Mouse (Mus musculus) heart, embryonic 12.5 days (tissue): ENCODE results near the gene Zbtb46. TPM values are rescaled to one million over a fixed set of nuclear protein-coding genes. Genes with fewer than 3 reads are reported as not detected.

Experiments
- ATAC-seq: fragments of 200-750 bp; cut with Nextera tagmentation; 2 replicates; pipeline ENCODE4 v1.8.0; 2017; ENCODE audit warnings: moderate TSS enrichment, moderate library complexity; ENCODE audit not compliant: insufficient number of reproducible peaks, low FRiP score
- H3K27ac ChIP-seq: fragments of 300-500 bp; sonication (generic); 2 replicates; pipeline ENCODE4 v1.5.1; 2016; ENCODE audit warnings: mild to moderate bottlenecking, moderate library complexity; ENCODE audit not compliant: poor library complexity, severe bottlenecking
- H3K27me3 ChIP-seq: fragments of 300-500 bp; sonication (generic); replicated peaks from 2 replicates; pipeline ENCODE4 v1.6.1; 2016; ENCODE audit warnings: mild to moderate bottlenecking, moderate library complexity
- H3K36me3 ChIP-seq: fragments of 300-500 bp; sonication (generic); 2 replicates; pipeline ENCODE4 v1.6.1; 2016; ENCODE audit warnings: mild to moderate bottlenecking, moderate library complexity
- H3K4me1 ChIP-seq: fragments of 300-500 bp; sonication (generic); replicated peaks from 2 replicates; pipeline ENCODE4 v1.6.1; 2016; ENCODE audit warnings: mild to moderate bottlenecking
- H3K4me2 ChIP-seq: fragments of 300-500 bp; sonication (generic); 2 replicates; pipeline ENCODE4 v1.6.1; 2016; ENCODE audit warnings: mild to moderate bottlenecking, moderate library complexity
- H3K4me3 ChIP-seq: fragments of 300-500 bp; sonication (generic); 2 replicates; pipeline ENCODE4 v1.5.1; 2016; ENCODE audit warnings: mild to moderate bottlenecking
- H3K9ac ChIP-seq: fragments of 300-500 bp; sonication (generic); 2 replicates; pipeline ENCODE4 v1.6.1; 2016; ENCODE audit warnings: mild to moderate bottlenecking, moderate library complexity
- H3K9me3 ChIP-seq: fragments of 300-500 bp; sonication (generic); replicated peaks from 2 replicates; pipeline ENCODE4 v1.6.1; 2016; ENCODE audit warnings: mild to moderate bottlenecking, moderate library complexity
- WGBS: fragments of 180-500 bp; shearing (Covaris S2); methylation state at CpG from one replicate; pipeline ENCODE4 v1.1.7; 2016; 5-methylcytosine and 5-hydroxymethylcytosine counted together
- polyA plus RNA-seq: library from polyadenylated mRNA; unstranded; fragments of >200 nt; fragmentation: Nextera tagmentation; extraction: Ambion mirVana; gene quantifications from 2 replicates; pipeline ENCODE4 v1.2.1, GENCODE M21; 2016

Gene Zbtb46
- polyA plus RNA-seq, 1 experiment from 2014 or later: 13.5 TPM

DNA sequence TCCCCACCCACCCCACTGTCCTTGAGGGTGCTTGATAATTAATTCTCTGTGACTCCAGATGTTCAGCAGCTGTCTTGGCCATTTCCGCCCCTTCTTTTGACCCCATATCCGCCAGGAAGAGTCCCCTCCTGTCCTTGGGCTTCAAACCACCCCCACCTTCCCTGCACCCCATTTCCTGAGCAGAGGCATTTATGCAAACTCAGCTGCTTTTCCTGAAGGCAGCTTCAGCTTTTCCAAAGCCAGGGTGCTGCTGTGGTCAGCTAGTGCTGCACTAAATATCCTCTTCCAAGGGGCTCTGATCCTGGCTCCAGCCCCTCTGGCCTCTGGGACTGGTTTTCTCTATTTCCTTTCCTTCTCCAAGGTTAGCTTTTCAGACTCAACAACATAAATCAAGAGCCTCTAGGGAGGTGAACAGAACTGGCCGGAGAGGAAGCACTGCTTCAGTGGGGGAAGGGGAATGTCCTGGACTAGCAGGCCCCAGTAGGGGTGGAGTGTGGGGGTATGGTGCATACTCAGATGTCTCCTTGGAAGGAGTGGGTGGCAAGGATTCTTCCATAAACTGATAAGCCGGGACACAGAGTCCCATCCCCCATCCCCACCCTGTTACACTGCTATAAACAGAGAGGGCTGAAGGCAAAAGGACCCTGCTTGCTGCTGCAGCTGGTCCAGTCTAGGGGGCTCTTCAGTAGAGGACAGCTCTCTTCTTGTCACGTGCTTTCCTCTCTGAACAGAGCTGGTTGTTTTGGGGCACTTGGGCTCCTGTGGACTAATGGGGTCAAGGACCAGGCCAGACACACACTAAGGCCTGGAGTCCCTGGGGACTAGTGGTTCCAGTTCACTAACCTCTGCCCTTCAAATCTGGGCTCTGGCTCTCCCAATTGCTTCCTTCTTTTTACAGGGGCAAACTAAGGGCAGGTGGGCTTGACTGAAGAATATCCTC is 28.4 kb upstream of the Zbtb46 start:
- H3K4me1 ChIP-seq: peaks cover 22% of the 10 kb centered on the region
- peak; percentile 68; the same call in 1 of the 2 replicates for ATAC-seq
- H3K27me3 ChIP-seq: no peaks in the 10 kb centered on the region
- no peaks in the 10 kb centered on the region for H3K9me3 ChIP-seq
- H3K4me3 ChIP-seq: no peak overlapping the region
- H3K9ac ChIP-seq: peak overlapping the region; percentile 34; the same call in 1 of the 2 replicates
- 15% methylated on average over 5 of the region's 5 CpGs for WGBS
- peak overlapping the region; percentile 70 for H3K27ac ChIP-seq
- no peak overlapping the region for H3K4me2 ChIP-seq
- H3K36me3 ChIP-seq: no peaks in the 10 kb centered on the region

DNA sequence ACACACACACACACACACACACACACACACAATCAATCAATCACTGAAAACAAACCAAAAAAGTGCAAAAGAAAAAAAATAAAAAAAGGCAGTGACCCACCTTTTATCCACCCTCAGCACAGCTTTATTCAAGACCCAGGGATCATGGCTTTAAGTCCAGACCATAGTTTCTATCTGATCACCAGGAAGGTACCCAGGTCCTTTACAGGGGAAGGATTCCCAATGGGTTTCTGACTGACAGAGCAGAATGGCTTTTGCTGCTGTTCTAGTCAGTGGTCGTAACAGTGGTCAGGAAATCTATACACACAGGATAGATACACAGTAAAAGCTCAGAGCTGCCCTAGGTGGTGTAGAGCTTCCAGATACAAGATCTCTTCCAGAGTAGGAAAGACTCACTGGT is 26.5 kb upstream of the Zbtb46 start:
- WGBS: 27% methylated on average over 1 of the region's 1 CpGs
- H3K27ac ChIP-seq: no peak overlapping the region

DNA sequence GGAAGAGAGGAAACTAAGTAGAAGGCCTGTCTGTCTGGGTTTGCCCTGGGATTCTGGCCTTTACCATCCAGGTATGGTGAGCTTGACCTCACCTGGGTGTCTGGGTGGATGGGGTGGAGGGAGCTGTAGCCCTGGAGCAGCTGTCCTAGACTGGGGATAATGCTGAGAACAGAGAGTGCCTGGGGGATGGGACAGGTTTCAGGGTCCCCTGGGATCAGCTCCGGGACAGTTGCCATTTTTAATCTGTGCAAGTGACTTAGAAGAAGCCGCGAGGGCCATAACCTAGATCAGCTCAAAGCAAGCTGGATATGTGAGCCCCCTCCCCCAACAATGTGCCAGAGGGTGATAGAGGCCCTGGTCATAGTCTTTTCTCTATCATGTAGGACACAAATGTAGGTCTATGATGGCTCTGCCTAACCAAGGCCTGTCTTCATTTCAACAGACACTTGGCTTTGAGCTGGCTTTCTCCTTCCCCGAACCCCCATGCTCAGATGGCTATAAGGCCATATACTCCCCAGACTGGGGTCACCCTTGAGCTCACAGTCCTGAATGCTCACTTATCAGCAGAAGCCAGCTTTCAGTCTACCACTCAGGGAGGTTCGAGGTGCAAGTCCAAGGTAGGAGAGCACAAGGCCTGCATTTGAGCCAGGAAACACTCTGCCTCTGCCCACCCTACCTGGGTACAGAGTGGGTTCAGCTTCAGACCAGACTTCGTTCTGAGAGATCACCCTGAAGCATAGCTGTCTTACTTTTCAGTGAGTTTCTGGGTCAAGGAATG is 25.4 kb upstream of the Zbtb46 start:
- ATAC-seq: no peak

More for the DNA sequence above, 26.5 kb upstream of the Zbtb46 start:
- Histone ChIP-seq H3K9me3 (no peaks in the 10 kb centered on the region), H3K4me3 (no peak overlapping the region), H3K4me1 (peaks cover 22% of the 10 kb centered on the region), H3K27me3 (no peaks in the 10 kb centered on the region), H3K36me3 (no peaks in the 10 kb centered on the region), H3K9ac (no peak overlapping the region), H3K4me2 (no peak overlapping the region)
- no peak for ATAC-seq

DNA sequence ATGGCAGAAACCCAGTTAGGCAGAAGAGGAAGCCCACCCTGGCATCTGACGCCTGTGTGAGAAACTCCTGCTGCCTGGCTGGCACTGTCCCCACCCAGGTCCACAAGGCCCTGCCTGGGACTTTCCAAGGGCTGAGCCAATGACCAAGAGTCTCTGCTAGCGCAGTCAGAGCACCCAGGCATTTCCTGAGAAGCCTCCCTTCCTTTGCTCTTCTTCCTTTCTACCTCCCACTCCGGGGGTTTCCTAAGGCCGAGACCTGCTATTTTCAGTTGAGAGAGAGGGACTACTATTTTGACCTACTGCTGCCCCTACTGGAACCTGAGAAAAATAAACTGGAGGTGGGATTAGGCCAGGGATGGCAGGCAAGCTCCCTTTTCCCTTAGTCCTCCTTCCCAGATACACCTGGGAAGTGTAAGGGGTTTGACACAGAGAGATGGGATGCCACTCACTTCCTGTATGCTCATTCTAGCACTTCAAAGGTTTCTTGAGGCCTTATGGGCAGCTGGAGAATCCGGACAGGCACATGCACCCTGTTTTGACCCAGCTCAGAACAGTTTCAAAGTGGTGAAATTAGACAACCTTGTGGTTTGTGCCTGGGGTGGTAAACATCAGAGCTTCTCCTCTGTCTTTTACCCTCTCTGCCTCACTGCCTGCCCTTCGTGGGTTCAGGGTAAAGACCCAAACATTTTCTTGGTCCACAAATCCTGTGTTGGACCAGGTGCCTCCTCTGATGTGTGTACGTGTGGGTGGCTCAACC is 24.5 kb upstream of the Zbtb46 start:
- no peaks in the 10 kb centered on the region for H3K9me3 ChIP-seq
- WGBS: 31% methylated on average over 7 of the region's 7 CpGs
- H3K9ac ChIP-seq: peak overlapping the region; percentile 51; the same call in 1 of the 2 replicates
- peak overlapping the region; percentile 35; the same call in 1 of the 2 replicates for H3K27ac ChIP-seq
- no peaks in the 10 kb centered on the region for H3K36me3 ChIP-seq
- H3K4me1 ChIP-seq: peaks cover 22% of the 10 kb centered on the region
- H3K4me2 ChIP-seq: peak overlapping the region; percentile 48
- ATAC-seq: peak; percentile 60
- 0 out of 2 replicates have a peak overlapping the region, but pooled peaks have one; percentile 1 for H3K4me3 ChIP-seq
- no peaks in the 10 kb centered on the region for H3K27me3 ChIP-seq

More for the DNA sequence above, 25.4 kb upstream of the Zbtb46 start:
- Histone ChIP-seq H3K4me1 (peaks cover 22% of the 10 kb centered on the region), H3K27me3 (no peaks in the 10 kb centered on the region), H3K9ac (no peak overlapping the region), H3K9me3 (no peaks in the 10 kb centered on the region), H3K4me3 (no peak overlapping the region), H3K36me3 (no peaks in the 10 kb centered on the region), H3K27ac (no peak overlapping the region), H3K4me2 (no peak overlapping the region)
- 63% methylated on average over 6 of the region's 6 CpGs for WGBS

DNA sequence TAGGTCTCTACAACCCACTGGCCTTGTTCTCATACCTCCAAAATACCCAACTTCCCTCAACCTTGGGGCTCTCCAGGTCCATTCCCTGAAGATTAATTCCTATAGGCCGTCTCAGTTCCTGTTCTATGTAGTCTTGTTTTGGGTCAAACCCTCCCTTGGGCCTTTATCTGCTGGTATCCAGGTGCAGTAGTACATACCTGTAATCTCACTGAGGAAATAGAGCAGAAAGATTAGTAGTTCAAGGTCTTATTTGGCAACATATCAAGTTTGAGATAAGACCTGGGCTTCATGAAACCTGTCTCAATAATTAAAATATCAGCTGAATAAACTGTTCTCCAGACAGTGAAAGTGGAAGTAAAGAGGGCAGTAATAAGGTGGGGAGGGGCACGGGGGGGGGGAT is 23.9 kb upstream of the Zbtb46 start:
- H3K4me2 ChIP-seq: peak overlapping the region; percentile 48; the same call in 1 of the 2 replicates
- no peaks in the 10 kb centered on the region for H3K27me3 ChIP-seq
- H3K36me3 ChIP-seq: no peaks in the 10 kb centered on the region
- ATAC-seq: no peak
- H3K4me1 ChIP-seq: peaks cover 21% of the 10 kb centered on the region
- H3K27ac ChIP-seq: peak overlapping the region; percentile 35; the same call in 1 of the 2 replicates
- H3K9me3 ChIP-seq: no peaks in the 10 kb centered on the region
- WGBS: 50% methylated on average over 2 of the region's 2 CpGs
- H3K4me3 ChIP-seq: 0 out of 2 replicates have a peak overlapping the region, but pooled peaks have one; percentile 1
- peak overlapping the region; percentile 51; the same call in 1 of the 2 replicates for H3K9ac ChIP-seq

DNA sequence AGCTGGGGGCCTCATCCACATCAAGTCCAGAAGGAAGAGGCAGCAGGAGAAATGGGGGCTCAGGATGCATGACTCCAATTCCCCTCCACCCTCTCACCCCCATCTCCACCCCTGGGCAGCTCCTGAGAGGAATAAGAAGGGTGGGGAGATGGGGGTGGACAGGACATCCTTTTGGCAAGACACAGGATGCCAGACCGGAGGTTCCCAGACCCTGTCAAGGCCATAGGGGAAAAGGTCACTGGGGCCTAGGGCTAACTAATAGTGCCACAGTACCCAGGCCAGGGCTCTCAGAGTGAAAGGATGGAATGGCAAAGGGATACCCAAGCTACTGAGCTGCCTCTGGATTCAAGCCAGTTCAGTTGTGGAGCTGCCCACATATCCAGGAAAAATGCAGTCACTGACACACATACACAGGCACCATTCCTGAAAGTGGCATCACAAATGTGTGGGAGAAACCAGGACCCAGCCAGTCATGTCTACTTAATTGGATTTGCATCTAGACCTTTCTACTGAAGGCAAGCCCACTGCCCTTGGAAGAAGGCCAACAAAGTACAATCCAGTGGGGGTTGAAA is 13.1 kb upstream of the Zbtb46 start:
- Histone ChIP-seq H3K27me3 (no peaks in the 10 kb centered on the region), H3K27ac (peak overlapping the region; percentile 46; the same call in 1 of the 2 replicates), H3K9ac (no peak overlapping the region), H3K9me3 (no peaks in the 10 kb centered on the region), H3K4me2 (no peak overlapping the region), H3K4me3 (no peak overlapping the region), H3K4me1 (peaks cover 31% of the 10 kb centered on the region), H3K36me3 (no peaks in the 10 kb centered on the region)
- WGBS: 67% methylated on average over 1 of the region's 1 CpGs
- no peak for ATAC-seq

DNA sequence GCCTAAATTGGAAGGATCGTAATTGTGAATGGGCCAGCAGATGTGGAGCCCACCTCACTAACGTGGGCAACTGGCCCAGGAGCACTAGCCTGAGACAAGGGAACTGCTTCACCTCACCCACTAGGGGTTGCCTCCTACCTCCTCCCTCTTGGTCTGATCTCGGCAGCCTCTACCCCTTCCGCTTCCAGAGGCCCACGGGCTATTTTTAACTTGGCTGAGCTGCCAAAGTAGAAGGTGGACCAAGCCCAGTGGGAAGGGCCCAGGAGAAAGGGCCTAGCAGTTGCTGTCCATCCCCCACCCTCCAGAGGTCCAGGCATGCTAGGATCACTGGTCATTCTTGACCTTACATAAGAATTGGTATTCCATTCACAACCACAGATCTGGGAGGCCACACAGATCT is 12.0 kb upstream of the Zbtb46 start:
- Histone ChIP-seq H3K4me1 (peaks cover 31% of the 10 kb centered on the region), H3K27me3 (no peaks in the 10 kb centered on the region), H3K36me3 (no peaks in the 10 kb centered on the region), H3K4me2 (0 out of 2 replicates have a peak overlapping the region, but pooled peaks have one; percentile 22), H3K4me3 (no peak overlapping the region), H3K27ac (peak overlapping the region; percentile 46), H3K9me3 (no peaks in the 10 kb centered on the region), H3K9ac (no peak overlapping the region)
- ATAC-seq: peak; percentile 58
- 21% methylated on average over 5 of the region's 5 CpGs for WGBS

DNA sequence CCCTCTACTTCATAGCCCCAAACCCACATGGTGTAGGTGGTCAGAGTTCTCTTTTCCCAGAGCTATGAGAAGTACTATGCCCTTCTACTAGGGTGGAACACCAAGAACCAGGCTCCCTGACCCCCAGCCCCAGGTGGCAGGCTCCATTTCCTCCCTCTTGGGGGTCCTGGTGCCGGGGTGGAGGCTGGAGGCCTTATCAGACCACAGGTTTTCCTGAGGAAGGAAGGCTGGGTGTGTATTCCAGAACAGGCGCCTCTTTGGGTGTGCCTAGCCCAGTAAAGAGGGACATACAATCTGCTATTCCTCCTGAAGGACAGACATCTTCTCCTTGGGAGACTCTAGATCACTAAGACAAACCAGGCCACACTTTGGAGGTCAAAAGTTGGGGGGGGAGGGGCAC is 11.1 kb upstream of the Zbtb46 start:
- Histone ChIP-seq H3K9ac (no peak overlapping the region), H3K27me3 (no peaks in the 10 kb centered on the region), H3K36me3 (no peaks in the 10 kb centered on the region), H3K4me1 (peaks cover 31% of the 10 kb centered on the region), H3K4me3 (no peak overlapping the region), H3K27ac (no peak overlapping the region), H3K9me3 (no peaks in the 10 kb centered on the region), H3K4me2 (no peak overlapping the region)
- 51% methylated on average over 2 of the region's 2 CpGs for WGBS
- ATAC-seq: peak; percentile 38; the same call in 1 of the 2 replicates

DNA sequence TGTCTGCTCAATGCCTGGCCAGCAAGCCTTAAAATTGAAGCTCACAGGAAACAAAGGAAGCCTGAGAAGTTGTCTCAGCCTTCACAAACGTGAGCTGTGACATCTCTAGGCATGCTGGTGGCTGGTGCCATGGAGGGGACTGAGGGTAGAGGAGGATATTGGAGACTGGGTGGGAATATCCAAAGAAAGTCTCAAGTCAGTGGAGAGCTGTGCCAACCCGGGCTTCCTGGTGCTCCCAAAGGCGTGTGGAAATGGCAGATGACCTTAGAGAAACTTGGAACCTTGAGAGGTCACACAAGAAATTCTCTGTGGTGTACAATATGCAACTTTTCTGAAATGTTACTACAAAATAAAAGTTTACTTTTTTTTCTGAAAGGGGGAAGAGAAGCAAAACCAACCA is 6.2 kb upstream of the Zbtb46 start:
- H3K4me3 ChIP-seq: no peak overlapping the region
- H3K9ac ChIP-seq: no peak overlapping the region
- no peaks in the 10 kb centered on the region for H3K27me3 ChIP-seq
- H3K4me1 ChIP-seq: peaks cover 25% of the 10 kb centered on the region
- H3K9me3 ChIP-seq: no peaks in the 10 kb centered on the region
- no peak overlapping the region for H3K27ac ChIP-seq
- no peak overlapping the region for H3K4me2 ChIP-seq
- no peak for ATAC-seq
- H3K36me3 ChIP-seq: no peaks in the 10 kb centered on the region
- 57% methylated on average over 3 of the region's 3 CpGs for WGBS

DNA sequence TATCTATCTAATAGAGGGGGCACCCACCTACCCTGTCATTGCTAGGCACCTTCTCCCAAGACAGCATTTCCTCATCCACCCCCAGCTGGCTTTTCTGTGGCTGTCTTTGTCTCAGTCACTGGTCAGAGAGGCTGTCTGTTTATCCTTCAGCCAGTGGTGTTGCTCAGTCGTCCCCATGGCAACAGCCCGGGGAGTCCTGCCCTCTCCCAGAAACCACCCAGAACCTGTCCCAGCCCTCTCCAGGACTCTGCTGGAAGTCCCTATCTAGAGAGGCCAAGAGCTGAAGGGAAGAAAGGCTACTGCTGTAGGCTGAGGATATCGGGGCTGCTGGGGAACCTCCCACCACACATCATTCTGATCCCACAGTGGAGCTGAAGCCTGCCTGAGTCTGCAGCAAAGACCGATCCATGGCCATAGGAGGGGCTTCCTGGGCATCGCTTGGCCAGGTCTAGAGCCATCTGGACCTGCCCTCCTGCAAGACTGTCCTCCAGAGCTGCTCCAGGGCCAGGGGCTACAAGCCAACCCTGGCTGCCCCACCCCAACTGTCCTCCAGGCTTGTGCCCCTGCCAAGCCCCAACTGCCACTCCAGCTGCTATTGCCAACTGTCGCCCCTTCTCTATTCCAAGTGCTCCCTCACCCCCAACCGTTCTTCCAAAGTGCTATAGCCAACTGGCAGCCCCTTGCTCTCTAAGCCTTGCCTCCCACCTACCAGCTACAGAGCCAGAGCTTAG is 3.9 kb upstream of the Zbtb46 start:
- H3K4me3 ChIP-seq: peak overlapping the region; percentile 10; the same call in 1 of the 2 replicates
- H3K4me1 ChIP-seq: peaks cover 26% of the 10 kb centered on the region
- no peaks in the 10 kb centered on the region for H3K27me3 ChIP-seq
- WGBS: 30% methylated on average over 7 of the region's 7 CpGs
- H3K27ac ChIP-seq: no peak overlapping the region
- H3K9me3 ChIP-seq: no peaks in the 10 kb centered on the region
- ATAC-seq: no peak; the same call in 1 of the 2 replicates
- H3K9ac ChIP-seq: 0 out of 2 replicates have a peak overlapping the region, but pooled peaks have one; percentile 35
- peak overlapping the region; percentile 50 for H3K4me2 ChIP-seq
- H3K36me3 ChIP-seq: no peaks in the 10 kb centered on the region
